In the genomic region with DNA sequence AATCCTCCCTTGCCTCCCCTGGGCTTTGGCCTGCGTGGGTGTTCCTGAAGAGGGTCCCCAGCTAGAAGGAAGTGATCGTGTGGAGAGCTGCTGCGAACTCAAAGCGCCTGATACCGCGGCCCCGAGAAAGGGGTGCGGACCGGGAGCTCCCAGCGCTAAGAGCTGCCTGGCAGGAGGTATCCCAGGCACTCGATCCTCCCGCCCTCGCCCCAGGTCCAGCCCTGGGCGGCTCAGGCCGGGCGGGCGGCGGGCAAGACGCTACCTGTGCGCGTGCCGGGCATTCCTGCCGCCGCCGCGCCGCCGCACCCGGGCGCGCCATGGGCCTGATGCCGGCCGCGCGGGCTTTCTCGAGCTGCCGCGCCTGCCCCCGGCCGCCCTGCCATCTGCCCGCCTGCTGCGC, we compare ENCODE assay signal across 8 mouse cellular contexts.
DNase-seq lines count a peak whose midpoint lies in the region; ATAC-seq and TF ChIP-seq lines count a peak whose summit lies in the region.

No protein-coding gene starts in this region.

- H3K27me3 ChIP-seq in heart, embryonic 15.5 days = peaks cover 65% of the 10 kb centered on the region
- peaks cover 53% of the 10 kb centered on the region for H3K27me3 ChIP-seq in hindbrain, embryonic 10.5 days (ENCODE audit: insufficient read depth, poor library complexity, severe bottlenecking)
- H3K27me3 ChIP-seq in liver, embryonic 14.5 days (ENCODE audit: control insufficient read depth, insufficient read depth, low read length) = peaks cover 21% of the 10 kb centered on the region
- peaks cover 54% of the 10 kb centered on the region for H3K27me3 ChIP-seq in neural tube, embryonic 13.5 days

- ATAC-seq in heart, embryonic 15.5 days (replicated peaks; ENCODE audit: insufficient number of reproducible peaks, insufficient read depth, low FRiP score, low read depth) = no peak; the same call in 1 of the 2 replicates
- ATAC-seq in liver, embryonic 14.5 days (ENCODE audit: insufficient read depth) = no peak
- ATAC-seq in neural tube, embryonic 13.5 days (ENCODE audit: low read depth) = no peak; the same call in 1 of the 2 replicates

- no peak for DNase-seq in heart, postnatal 10 days
- peak; percentile 23 for DNase-seq in hindbrain, embryonic 10.5 days (ENCODE audit: low spot score)
- no peak for DNase-seq in liver, embryonic 14.5 days (ENCODE audit: low read depth in 3 of 3, low spot score in 3 of 3)
- no peak for DNase-seq in left cerebral cortex, adult 11 months (ENCODE audit: low spot score)
- DNase-seq in retina, embryonic 14.5 days (ENCODE audit: low spot score) = no peak
- DNase-seq in gastrocnemius, postnatal 4 days (ENCODE audit: low spot score in 2 of 2) = no peak

- peaks cover 23% of the 10 kb centered on the region for H3K4me1 ChIP-seq in heart, embryonic 15.5 days (replicated peaks)
- H3K4me1 ChIP-seq in hindbrain, embryonic 10.5 days (replicated peaks) = peaks cover 11% of the 10 kb centered on the region
- H3K4me1 ChIP-seq in liver, embryonic 14.5 days (replicated peaks; ENCODE audit: control insufficient read depth in 2 of 2, insufficient read depth in 2 of 2, low read length in 1 of 2) = no peaks in the 10 kb centered on the region
- peaks cover 6% of the 10 kb centered on the region for H3K4me1 ChIP-seq in neural tube, embryonic 13.5 days (replicated peaks)

- no peaks in the 10 kb centered on the region for H3K36me3 ChIP-seq in heart, embryonic 15.5 days
- H3K36me3 ChIP-seq in hindbrain, embryonic 10.5 days = no peaks in the 10 kb centered on the region
- H3K36me3 ChIP-seq in liver, embryonic 14.5 days (replicated peaks; ENCODE audit: control insufficient read depth, insufficient read depth, low read depth) = no peaks in the 10 kb centered on the region
- no peaks in the 10 kb centered on the region for H3K36me3 ChIP-seq in neural tube, embryonic 13.5 days

- WGBS in heart, embryonic 15.5 days = 1% methylated on average over 41 of the region's 42 CpGs
- 2% methylated on average over 42 of the region's 42 CpGs for WGBS in hindbrain, embryonic 10.5 days
- 2% methylated on average over 42 of the region's 42 CpGs for WGBS in liver, embryonic 14.5 days (ENCODE audit: insufficient replicate concordance)
- under 1% methylated on average over 40 of the region's 42 CpGs for WGBS in neural tube, embryonic 13.5 days

- no peak for TF ChIP-seq CTCF in liver, embryonic 14.5 days (IDR thresholded peaks at IDR 0.05; ENCODE audit: low read depth)

- intact Hi-C loops in heart, postnatal 10 days (cut with DNase I) = no loop called here

- H3K27ac ChIP-seq in heart, embryonic 15.5 days = no peak overlapping the region
- H3K27ac ChIP-seq in hindbrain, embryonic 10.5 days = peak overlapping the region; percentile 37; the same call in 1 of the 2 replicates
- no peak overlapping the region for H3K27ac ChIP-seq in liver, embryonic 14.5 days
- H3K27ac ChIP-seq in neural tube, embryonic 13.5 days (replicated peaks) = no peak overlapping the region

- no peaks in the 10 kb centered on the region for H3K9me3 ChIP-seq in heart, embryonic 15.5 days (replicated peaks)
- H3K9me3 ChIP-seq in hindbrain, embryonic 10.5 days = no peaks in the 10 kb centered on the region
- no peaks in the 10 kb centered on the region for H3K9me3 ChIP-seq in liver, embryonic 14.5 days (ENCODE audit: control insufficient read depth, low read length)
- H3K9me3 ChIP-seq in neural tube, embryonic 13.5 days = no peaks in the 10 kb centered on the region

- peak overlapping the region; percentile 79 for H3K4me2 ChIP-seq in heart, embryonic 15.5 days
- H3K4me2 ChIP-seq in liver, embryonic 14.5 days (ENCODE audit: low read depth) = peak overlapping the region; percentile 50
- H3K4me2 ChIP-seq in neural tube, embryonic 13.5 days = peak overlapping the region; percentile 74

- H3K9ac ChIP-seq in heart, embryonic 15.5 days = peak overlapping the region; percentile 41; the same call in 1 of the 2 replicates
- H3K9ac ChIP-seq in liver, embryonic 14.5 days (replicated peaks) = no peak overlapping the region
- H3K9ac ChIP-seq in neural tube, embryonic 13.5 days = peak overlapping the region; percentile 72

- TF ChIP-seq EP300 in liver, embryonic 14.5 days (IDR thresholded peaks at IDR 0.05; ENCODE audit: low read depth) = no peak

- H3K4me3 ChIP-seq in heart, embryonic 15.5 days = peak overlapping the region; percentile 49
- peak overlapping the region; percentile 55 for H3K4me3 ChIP-seq in hindbrain, embryonic 10.5 days
- peak overlapping the region in 1 of 2 experiments; percentile 34; a peak in 3 of 4 replicates for H3K4me3 ChIP-seq in liver, embryonic 14.5 days (ENCODE audit: insufficient read depth in 1 of 2, low read depth in 2 of 2, low read length in 2 of 2)
- H3K4me3 ChIP-seq in neural tube, embryonic 13.5 days = peak overlapping the region; percentile 44
